Mouse (Mus musculus) kidney, postnatal 10 days (tissue): ENCODE measurements around the gene Mrpl20.

Experiments used
- DNase-seq: peaks from one replicate; pipeline ENCODE4 v3.0.0; 2021; ENCODE audit warnings: mixed read lengths

The Mrpl20 gene

DNA sequence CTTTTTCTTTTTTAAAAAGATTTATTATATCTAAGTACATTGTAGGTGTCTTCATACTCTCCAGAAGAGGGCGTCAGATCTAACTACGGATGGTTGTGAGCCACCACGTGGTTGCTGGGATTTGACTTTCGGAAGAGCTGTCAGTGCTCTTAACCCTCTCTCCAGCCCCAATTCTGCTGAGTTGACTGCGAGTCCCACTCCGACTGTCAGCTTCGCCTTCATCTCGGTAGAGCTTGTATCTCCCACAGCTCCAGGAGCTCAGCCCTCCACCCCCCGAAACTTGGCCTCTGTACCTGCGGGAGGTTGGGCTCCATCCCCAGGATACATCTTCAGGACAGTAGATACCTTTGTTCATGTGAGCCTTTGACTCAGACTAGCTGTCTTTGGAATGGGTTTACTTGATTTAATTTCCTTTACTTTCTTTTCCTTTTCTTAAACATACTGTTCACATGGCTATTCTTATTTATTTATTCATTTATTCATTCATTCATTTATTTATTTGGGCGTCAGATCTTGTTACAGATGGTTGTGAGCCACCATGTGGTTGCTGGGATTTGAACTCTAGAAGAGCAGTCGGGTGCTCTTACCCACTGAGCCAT, at the start of gene Mrpl20:
Gene Mrpl20 (plus strand): TSS at position 138 of the 599 bp plus-strand sequence.
- DNase-seq = no peak

- DNase-seq = no peak
These were observed 45.7 kb upstream of the Mrpl20 start for GRCm38 (mm10) chr4:155757011-155757410.

GRCm38 (mm10) chr4:155759862-155760612, 42.6 kb upstream of the Mrpl20 start:
- peak; percentile 44 for DNase-seq

DNA sequence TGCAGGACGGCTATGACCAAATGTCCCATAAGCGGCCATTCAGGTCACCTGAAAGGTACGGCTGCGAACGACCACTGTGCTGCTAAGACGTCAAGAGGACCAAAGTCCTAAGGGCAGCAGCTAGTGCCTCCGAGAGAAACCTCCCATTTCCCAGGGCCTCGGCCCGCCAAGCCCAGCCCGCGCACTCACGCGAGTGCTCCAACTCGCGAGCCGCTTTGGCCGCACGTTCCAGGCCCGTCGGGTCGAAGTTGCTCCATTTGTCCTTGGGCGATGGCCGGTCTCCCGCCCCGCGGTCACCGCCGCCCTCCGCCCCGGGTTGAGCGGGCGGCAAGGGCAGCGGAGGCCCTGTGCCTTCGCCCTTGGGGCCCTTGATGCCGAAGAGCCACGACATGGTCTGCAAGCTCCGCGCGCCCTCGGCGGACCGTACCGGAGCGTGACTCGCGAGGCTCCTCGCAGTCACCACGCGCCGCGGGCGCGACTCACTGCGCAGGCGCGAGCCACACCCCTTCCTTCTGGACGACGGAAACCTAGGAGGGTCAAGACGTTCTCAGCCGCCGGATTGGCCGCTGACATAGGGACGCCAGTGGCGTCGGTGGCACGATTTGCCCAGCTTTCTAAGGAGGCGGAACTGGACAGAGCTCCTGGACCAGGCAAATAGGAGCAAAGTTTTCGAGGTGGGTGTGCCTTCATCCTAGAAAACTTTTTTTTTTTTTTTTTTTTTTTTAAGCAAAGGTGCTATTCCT, 41.9 kb upstream of the Mrpl20 start, which contains the start of gene Atad3a:
Gene Atad3a (minus strand): TSS at position 481 of the 743 bp plus-strand sequence.
- peak; percentile 97 for DNase-seq

GRCm38 (mm10) chr4:155761356-155762099, 41.1 kb upstream of the Mrpl20 start:
- DNase-seq = peak; percentile 33

- no peak for DNase-seq
These were observed 40.3 kb upstream of the Mrpl20 start for GRCm38 (mm10) chr4:155762357-155762756.

DNA sequence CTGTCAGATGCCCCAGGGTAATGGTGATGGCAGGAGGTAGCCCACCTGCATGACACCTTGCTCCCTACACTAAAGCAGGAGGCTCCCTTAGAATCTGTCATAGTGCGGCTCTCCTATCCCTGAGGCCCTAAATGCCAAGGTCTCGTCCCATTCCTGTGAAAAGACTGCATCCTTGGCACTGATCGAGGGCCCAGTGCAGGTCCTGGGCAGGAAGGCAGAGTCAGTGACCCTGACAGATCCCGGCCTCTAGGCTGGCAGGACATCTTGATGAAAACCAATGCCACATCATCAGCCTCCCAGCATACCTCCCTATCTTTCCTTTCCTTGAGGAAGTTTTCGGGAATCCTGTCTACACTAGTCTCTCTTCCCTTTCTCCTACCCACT, 33.2 kb upstream of the Mrpl20 start:
- DNase-seq = no peak

DNA sequence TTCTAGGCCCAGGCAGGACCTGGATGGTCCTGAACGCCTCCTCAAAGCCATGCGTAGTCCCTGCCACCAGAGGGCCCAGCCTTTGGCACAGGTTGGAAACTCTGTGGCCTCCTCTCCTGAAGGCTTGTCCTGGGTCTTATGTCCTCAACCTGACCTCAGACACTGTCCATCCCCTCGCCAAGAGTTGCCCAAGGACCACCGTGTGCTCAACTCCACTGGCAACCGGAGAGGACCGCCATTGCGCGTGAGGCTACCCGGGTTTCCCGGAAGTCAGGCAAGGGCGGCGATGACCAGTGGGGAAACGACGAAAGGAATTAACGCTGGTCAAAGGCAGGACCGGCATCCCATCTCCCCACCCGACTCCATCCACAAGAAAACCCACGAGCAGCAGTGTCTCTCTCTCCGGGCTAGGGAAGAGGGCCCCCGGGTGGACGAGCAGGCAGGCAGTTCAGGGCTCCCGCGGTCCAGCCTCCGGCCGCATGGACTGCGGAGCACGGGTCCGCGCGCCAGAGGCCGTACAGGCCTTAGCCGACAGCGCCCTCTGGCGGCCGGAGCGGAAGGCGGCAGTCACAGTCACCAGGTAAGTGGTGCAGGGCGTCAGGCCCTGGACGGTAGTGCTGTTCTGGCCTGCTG, 32.7 kb upstream of the Mrpl20 start:
- DNase-seq = peak; percentile 96

- no peak for DNase-seq
These were observed 32.1 kb upstream of the Mrpl20 start for GRCm38 (mm10) chr4:155770626-155771025.

GRCm38 (mm10) chr4:155771706-155772105, 31.0 kb upstream of the Mrpl20 start:
- peak; percentile 28 for DNase-seq

DNA sequence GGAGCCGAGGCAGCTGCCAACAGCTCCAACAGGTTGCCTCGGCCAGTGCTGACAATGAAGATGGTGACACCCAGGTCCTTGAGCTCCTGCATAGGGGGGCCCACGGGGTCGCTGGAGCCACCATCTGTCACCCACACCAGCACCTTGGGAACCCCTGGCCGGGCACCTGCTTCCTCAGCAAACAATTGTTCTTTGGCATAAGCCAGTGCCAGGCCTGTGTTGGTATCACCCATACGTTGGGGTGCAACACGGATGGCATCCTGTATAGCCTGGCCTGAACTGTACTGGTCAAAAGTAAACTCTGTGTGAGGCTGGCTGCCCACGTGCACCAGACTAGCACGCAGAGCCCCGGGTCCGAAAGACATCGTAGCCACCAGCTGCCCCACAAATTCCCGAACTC, 29.9 kb upstream of the Mrpl20 start:
- no peak for DNase-seq

DNA sequence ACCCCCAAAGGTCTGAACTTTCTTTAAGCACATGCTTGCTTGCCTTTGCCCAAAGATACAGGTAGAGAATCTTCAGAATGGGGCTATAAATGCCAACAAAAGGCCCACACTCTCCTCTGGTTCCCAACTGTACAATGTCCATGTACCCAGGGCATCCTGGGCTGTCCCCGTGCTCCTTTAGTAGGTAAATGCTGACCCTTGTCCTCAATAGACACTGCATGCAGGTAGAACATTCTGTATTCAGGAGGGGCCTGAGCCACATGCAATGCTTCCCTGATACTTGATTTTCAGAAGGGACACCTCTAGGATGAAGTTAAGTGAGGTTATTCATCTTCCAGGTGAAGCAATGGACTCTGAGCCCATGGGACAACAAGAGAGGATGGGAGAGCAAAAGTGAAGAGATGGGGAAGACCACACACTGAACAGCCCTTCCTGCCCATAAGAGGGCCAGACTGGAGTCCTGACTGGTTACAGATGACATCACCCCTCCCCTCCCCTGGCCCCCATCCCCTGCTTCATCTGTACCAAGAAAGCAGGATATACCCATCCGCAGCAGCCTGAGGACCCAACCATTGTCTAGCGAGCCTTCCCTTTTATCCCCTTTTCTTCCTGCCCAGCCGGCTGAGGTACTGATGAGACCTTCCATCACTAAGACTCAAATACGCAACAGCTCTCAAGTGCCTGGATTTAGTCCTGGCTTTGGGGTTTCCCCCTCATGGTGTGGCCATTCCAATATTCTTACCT, 29.2 kb upstream of the Mrpl20 start:
- DNase-seq = no peak

GRCm38 (mm10) chr4:155774280-155774754, 28.4 kb upstream of the Mrpl20 start, which contains the start of gene Vwa1:
TSS of gene Vwa1 (minus strand) at chr4:155774698.
- DNase-seq = peak; percentile 95

GRCm38 (mm10) chr4:155774971-155775740, 27.5 kb upstream of the Mrpl20 start:
- peak; percentile 82 for DNase-seq

GRCm38 (mm10) chr4:155775855-155776254, 26.8 kb upstream of the Mrpl20 start:
- peak; percentile 74 for DNase-seq

DNA sequence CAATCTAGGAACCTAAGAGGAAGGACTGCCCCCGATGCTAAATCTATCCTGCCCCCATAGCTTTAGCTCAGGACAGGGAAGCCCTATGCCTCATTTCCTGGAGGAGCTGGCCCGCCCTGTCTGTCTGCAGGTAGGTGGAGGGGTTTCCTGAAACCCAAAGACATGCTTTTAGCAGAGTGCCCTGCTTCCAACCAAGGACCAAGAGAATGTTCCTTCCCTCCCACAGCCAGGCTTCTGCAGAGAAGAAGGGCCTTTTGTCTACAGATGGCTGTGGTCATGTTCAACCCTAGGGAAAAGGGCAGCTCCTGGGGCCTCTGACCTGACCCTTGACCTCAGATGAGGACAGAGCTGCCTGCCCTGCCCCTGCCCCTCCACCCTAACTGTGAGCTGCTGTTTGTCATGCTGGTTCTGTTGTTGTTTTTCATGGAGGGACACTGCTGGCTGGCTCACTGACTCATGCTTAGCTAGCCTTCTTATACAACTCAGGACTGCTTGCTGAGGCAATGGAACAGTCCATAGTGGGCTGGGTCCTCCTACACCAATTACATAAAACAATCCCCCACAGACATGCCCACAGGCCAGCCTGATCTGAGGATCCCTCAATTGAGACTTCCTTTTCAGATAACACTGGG, 25.9 kb upstream of the Mrpl20 start:
- DNase-seq = peak; percentile 46

GRCm38 (mm10) chr4:155777816-155778215, 24.9 kb upstream of the Mrpl20 start:
- peak; percentile 37 for DNase-seq

DNA sequence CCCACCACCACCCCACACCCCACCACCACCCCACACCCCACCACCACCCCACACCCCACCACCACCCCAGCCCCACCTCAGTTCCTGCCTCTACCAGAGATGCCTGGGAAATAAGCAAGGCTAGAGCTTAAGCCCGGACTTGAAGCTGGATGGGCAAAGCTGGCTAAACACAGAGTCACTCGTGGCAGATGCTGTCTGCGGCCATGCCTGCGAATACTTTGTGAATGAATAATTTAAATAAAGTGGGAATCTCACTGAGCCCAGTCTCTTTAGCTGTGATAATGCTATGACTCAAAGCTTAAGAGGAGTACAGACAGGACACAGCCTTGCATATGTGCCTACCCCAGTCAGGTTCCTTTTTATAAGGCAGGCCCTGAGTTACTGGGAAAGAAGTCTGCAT, 23.2 kb upstream of the Mrpl20 start:
- DNase-seq = no peak

- DNase-seq = peak; percentile 84
These were observed 21.8 kb upstream of the Mrpl20 start for GRCm38 (mm10) chr4:155780895-155781294.

DNA sequence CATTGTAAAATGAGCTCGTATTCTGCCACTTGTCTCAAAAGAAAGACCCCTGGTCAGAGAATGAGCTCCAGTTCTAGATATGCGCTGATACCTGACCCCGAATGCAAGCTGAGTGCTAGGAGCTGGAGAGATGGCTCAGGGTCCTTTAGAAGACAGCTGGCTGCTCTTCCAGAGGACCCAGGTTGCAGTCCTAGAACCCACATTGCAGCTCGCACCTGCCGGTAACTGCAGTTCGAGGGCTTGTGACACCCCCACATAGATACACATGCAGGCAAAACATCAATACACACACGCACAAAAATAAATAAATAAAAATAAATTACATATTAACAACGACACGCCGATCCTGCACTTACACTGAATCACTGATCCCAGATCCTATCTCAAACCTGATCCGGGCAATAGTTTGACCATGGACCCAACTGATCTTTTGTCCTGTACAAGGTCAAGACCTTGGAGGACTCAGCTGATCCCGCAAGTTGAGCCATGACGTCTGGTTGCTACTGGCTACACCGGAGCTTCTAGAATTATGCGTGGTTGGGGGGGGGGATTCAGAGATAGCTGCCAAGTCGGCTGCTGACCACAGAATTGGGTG, 19.1 kb upstream of the Mrpl20 start:
- no peak for DNase-seq
